Mouse (Mus musculus) erythroid progenitor cell, adult 5-6 weeks (primary cell): ENCODE results near the gene Cadm2. TPM values are rescaled to one million over a fixed set of nuclear protein-coding genes. Genes with fewer than 3 reads are reported as not detected.

Experiments used
- ATAC-seq: replicated peaks from 2 replicates; pipeline ENCODE4 v1.8.0; 2016; ENCODE audit warnings: moderate number of reproducible peaks, mild to moderate bottlenecking, moderate TSS enrichment, inconsistent platforms; ENCODE audit not compliant: poor library complexity, low FRiP score, severe bottlenecking
- total RNA-seq, 2 experiments: library from RNA; stranded (forward) in 1 of 2; stranded (reverse) in 1 of 2; fragments of 150-400 nt in 1 of 2; fragments of 186-747, 209-891 nt in 1 of 2; gene quantifications; 2 replicates each; pipeline versions ENCODE4 v1.2.3 to v1.2.4; 2015 to 2017; ENCODE audit warnings: low replicate concordance in 2 of 2

The Cadm2 gene
- total RNA-seq, 2 experiments from 2014 or later: not detected

DNA sequence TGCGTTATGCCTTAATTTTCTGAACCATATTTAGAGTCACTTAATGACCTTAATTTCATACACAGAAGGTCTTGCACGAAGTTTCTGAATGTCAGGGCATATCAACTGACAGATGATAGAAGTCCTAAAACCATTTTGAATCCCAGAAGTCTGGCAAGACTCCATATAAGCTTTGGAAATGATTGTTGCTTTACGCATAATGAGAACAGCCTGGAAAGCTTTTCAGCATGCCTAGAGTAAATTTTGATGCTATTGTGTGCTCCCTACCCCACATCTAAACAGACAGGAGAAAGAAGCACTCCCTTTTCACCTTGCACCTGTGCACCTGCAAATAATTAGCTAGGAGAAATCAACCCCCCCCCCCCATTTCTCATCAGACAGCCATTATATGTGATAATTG lies 102.4 kb downstream of the Cadm2 start:
- no peak for ATAC-seq

DNA sequence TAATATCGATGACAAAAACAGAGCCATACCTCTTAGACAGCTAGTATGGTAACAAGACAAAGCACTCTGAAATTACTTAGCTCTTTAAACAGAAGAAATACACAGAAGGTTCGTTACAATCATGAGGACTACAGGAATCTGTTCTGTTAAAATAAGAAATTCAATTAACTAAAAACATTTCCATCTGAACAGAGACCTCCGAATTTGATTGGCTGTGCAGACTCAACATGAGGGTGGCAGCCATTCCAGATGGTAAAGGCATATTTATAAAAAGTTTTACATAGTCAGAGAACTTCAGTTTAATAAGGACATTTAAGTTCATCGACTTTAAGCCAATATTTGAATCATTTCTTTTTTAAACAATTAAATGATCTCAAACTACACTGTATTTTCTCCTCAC lies 105.2 kb downstream of the Cadm2 start:
- no peak for ATAC-seq

DNA sequence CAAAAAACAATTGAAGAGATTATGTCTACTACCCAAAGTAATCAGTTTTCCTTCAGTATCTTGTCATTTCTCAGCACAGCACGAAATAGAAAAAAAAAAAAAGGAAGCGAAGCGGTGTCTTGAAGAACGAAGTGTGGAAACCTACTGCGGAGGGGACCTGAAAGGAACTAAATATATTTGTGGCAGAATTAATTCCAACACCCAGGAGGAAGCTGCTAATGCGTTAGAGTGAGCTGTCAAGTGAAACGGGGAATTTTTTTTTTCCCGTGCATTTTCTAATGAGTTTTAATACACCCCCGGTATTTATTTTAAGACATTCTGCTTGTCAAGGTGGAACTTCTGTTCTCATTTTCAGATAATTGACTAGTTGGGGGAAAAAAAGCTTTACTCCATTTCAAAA lies 111.6 kb downstream of the Cadm2 start:
- ATAC-seq: no peak

DNA sequence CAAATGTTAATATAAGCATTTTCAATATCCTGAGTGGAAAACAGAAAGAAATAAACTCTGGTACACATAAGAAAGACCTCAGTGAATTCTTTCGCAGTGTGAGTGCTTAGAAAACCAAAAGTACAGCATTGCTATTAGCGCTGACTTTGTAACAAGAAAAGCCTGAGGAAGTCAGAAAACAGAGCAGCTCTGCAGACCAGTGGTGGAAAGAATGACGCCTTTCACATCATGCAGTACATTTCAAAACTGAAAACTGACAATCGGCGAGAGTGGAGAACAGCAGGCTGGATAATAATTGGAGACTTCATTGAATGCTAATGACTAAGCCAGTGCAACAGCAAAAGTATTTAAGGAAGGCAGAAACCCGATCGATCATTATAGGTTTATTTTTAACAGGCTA lies 138.2 kb downstream of the Cadm2 start:
- ATAC-seq: no peak

DNA sequence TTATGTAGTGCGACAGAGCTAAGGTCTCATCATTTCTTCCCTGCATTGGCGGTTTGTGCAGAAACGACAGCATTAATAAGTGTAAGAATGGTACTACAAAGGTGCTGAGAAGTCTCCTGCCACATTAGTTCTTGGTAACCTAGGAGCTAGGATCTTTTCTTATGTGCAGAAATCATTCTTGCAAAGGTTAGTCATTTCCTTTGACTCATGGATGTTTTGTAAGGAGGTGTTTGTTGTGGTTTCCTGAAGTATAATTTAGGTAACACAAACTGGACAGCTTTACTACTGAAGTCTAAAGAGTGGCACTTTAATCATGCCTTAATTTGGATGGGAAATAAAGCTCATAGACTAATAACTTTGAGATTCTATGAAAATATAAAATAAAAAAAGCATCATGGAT lies 153.7 kb downstream of the Cadm2 start:
- ATAC-seq: no peak

DNA sequence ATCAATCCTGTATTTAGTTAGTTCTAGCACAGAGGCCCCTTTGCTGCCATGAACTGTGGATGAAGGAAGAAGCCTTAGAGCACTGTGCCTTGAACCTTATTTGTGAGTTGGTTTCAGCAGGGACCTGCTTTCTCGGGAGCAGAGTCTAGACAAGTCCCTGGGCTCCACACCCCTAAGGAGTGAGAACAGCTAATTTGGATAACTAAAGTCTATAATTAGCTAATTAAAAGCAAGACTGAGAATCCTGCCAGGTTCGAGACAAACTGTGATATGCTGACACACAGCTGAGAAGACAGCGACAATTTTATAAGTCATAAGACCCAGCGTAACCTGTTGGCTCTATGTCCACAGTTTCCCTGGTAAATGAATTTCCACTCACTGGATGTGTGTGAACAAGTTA lies 184.4 kb downstream of the Cadm2 start:
- no peak for ATAC-seq

DNA sequence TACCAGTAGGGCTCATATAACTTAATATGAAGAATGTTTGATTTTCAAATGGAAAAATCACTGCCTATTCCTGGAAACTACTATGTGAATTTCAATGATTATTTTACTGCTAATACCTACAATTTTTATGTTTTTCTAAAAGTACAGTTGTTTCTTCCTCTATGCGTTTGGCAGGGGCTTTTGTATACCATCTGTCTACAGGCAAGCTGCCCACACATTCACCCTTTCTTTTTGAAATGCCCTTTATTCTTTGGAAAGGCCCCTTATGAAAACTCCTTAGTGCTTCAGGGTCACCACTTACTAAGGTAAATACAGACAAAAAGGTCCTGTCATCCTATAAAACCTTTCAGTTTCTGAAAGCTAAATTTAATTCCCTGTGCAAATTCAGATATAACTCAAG lies 195.3 kb downstream of the Cadm2 start:
- ATAC-seq: no peak

DNA sequence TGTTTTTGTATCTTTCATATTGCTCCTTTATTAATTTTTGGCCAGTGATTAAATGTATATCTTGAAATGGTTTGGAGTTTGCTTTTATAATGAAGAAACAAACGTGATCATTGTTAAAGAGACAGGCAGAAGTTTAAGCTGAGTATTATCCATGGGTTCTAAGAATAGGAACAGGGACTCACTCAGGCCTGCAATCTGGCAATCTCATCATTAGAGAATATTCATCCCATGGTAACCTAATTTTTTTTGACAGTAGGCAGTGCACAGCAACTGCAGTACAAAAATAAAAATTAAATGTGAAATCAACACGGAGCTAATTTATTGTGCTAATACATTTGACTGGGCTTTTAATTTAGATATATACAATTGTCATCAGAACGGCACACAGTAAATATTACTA lies 209.8 kb downstream of the Cadm2 start:
- ATAC-seq: no peak

DNA sequence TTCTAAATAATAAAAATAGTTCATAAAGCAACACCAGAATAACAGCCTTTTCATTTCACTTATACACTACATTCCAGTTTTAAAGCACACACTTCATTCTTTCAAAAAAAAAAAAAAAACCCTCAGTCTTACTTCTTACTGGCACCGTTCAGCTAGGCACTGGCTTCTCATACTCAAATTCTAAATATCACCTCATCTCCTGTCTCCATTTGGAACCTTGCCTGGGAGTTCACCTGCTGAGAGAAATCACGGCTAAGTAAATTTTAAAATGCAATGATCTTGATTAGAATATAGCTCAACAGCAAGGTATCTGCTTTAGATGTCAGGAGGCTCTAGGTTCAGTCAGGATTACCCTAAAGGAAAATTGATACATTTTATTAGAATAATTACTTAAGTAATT lies 210.2 kb downstream of the Cadm2 start:
- ATAC-seq: no peak

DNA sequence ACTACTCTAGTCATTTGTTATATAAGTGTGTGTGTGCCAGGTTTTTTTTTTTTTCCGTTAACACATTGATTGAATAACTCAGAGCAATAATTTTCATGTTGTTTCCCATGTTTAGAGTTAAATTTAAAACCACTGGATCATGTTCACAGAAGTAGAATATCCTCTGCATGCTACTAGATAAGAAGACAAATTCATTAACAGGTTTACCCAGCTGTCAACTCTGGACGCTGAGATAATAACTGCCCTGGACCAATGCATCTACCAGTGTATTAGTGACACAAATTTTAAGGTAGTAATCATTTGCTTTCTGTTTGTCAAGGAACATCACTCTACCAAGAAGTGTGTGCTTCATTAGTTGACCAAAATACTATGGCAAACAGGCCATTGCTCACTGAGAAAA lies 253.0 kb downstream of the Cadm2 start:
- ATAC-seq: no peak

DNA sequence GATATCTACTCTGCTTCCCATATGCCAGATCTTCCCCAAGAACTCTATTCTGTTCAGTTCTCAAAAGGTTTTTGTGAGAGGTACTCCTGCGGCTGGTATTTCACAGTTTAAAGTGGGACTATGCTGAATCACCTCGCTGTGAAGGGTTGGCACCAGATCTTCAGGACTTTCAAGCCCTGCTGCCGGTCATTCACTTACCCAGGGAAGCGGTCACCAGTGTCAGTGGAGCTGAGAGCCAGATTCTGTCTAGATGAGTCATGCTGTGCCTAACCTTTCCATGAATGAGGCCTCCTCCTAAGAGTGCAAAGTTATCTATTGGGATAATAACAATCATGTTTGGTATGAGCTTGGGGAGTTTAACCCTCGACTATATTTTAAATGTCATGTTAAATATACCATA lies 272.7 kb downstream of the Cadm2 start:
- no peak for ATAC-seq

DNA sequence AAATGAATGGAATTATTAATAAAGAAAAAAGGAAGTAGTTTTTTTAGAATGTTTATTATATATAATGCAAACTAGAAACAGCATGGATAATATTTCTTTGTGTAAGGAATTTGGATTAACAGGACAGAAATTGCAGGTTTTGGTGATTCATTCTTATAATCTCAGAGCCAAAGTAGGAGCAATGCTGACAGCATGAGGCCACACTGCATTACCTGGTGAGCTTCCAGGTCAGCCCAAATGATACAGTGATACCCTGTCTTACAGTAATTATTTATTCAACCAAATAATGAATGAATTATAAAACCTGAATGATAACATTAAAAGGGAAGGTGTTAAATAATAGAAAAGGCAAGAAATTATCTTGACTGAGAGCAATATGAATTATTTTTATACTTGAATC lies 273.1 kb downstream of the Cadm2 start:
- ATAC-seq: no peak

DNA sequence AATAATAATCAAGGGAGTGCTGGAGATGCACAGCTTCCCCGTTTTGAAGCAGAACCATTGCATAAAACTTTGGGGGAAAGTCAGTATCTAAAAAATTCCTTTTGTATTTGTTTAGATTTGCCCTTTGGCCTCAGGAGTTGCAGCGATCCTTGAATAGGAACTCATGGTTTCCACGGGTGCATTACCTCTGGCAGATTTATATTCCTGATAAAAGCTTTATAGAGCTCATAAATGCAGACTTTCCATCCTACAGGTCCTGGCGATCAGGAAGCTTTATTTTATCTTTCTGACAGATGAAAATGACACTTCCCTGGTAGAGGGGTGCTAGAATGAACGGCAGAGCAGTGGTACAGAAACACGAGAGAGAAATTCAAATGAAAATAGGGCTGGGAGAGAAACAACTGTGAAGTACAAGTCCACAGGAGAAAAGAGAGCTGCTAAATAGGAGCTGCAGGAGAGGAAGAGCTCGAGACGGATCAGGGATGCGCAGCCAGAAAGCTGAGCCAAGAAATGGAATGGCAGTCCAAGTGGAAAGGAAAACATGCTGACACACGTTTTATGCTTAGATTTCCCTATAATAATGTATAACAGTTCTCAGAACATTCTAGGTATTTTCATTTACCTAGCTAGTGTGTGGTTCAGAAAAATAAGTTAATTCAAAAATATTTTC lies 274.0 kb downstream of the Cadm2 start:
- no peak for ATAC-seq

DNA sequence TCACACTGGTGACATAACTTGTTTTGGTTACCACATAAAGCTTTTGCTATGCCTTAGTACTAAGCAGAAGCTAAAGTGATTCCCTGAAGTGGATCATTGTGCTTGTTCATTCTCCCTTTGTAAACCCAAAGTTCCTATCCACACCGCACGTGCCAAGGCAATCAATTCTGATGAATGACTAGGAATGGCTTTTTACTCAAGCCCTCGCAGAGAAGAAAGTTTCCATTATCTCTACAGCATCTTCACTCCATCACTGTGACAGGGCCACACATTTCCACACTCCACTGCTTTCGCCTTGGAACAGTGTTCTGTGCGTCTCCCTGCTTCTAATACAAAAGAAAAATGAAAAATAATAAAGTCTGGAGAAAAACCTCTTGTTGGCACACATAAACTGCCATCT lies 276.5 kb downstream of the Cadm2 start:
- ATAC-seq: no peak

DNA sequence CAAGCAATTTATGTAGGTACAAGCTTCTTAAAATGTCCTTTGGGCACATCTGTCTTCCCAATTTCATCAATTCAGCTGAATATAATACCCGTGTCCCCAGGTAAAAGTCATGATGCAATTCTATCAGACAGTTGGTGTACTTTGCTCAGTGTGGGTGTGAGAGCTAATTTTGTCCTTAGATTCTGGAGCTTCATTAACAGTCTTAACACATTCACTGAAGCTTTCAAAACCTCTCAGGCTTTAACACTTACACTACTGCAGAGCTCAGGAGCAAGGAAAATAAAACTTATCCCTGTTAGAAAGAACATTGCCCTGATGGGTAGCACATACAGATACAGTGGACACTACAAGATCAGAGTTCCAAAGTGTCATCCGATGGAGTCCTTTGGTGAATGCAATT lies 309.7 kb downstream of the Cadm2 start:
- no peak for ATAC-seq

DNA sequence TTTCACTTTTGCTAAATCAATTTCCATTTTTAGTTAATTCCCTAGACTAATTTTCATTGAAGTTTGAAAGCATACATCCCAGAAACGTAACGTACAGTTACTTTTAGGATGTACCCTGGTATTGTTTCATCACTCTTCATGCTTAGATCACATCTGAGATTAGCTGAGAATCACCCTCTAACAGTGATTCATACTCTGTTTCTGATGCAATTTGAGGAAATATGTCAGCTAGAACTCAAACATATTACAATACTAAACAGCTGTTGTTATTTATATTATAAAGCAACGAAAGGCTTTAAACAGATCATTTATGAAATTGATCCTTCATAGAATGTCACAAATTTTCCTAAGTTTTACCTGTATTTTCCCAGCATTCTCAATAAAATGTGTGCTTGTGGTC lies 336.0 kb downstream of the Cadm2 start:
- ATAC-seq: no peak

DNA sequence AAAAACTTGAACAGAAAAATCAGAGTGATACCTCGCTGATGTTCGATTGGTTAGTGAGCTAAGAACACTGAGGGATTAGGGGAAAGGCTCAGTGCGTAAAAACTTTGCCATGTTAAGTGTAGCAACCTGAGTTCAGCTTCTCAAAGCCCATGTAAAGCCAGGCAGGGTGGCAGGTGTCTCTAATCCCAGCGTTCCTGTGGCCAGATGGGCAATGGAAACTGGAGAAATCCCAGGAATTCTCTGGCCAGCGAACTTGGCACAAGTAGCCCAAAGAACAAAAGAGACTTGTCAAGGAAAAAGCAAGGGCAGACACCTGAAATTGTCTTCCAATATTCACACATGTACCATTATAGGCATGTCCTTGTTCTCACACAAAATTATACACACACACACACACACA lies 377.1 kb downstream of the Cadm2 start:
- ATAC-seq: no peak

DNA sequence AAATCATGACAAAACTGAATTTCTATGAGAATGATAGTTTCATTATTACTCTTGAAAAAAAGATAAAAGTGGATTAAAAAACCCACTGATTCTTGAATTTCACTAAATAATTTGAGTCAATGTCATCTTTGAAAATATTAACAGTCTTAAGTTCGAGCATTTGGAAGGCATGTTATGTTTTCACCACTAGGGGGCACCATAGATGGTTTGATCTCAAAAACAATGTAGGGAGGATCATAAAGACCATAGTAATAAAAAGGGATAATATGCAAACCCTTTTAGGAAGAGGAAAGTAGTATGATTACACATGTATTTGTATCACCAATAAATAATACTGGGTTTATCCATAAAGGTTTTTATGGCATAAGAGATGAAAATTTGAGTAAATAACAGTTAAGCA lies 385.8 kb downstream of the Cadm2 start:
- no peak for ATAC-seq

DNA sequence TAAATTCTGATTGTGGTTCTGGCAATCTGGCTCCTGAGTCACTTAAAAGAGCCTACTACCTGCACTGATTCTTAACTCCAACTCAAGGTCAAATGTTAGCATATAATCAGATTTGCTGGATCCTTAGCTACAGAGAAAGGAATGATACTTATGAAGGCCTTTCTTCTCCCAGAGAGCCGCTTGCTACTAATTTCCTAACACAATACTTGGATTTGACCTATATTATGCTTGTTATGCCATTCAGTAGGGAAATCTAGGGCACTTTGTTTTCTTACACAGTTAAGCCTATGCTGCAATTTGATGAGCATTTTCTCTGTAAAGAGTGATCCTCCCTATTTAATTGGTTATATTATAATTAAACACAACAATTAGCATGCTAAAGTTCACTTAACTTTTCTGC lies 394.0 kb downstream of the Cadm2 start:
- no peak for ATAC-seq

DNA sequence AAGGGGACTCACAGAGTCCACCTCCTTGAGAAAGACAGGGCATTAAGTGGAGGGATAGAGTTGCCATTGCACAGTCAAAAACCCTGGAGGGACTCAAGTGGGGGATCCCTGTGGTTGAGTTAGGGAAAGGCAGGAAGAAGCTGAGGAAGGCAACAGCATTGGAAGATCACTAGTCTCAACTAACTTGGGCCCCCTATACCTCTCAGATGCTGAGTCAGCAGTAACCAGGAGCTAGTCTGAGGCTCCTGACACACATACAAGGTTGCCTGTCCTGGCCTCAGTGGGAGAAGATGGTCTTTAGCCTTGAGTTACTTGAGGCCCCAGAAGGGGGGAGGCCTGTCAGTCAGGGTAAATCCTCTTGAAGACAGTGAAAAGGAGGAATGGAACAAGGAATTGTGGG lies 417.4 kb downstream of the Cadm2 start:
- ATAC-seq: no peak

DNA sequence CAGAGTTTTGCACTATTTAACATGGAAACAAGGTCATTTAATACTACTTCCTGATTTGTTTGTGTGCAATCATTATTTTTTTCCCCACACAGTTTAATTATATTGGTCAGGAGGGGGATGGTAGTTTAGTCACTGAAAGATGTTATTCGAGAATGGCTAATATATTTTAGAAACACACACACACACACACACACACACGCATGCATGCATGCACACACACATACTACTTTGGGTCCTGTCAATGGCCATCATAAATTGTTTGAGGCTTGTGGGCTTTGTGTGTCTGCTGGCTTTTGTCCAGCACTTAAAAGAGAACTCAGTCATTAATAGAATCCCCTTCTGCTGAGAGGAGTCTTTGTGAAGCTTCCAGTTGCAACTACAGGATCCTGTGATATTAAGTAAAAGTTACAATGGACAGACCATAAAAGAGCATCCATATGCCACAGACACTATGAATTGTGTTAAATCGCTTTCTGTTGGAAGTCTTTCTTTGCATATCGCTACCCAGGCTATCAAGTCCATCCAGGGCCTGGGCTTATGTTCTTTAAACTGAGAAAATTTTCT lies 427.8 kb downstream of the Cadm2 start:
- no peak for ATAC-seq

DNA sequence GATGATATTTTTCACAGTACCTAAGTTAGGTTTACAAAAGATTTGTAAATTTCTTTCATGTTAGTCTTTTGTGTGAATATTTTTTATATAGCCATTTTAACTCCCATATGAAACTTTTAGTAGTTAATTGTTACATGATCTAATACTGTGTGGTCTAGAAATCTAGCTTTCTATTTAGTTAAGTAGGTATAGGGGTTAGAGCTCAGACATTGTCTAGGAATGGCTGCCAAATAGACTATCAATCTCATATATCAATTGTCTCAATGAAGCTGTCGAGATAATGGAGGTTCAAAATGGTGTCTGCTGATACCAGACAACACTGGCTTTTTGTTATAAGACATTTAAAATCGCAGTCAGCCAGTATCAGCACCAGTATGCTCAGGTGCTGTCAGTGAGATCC lies 428.3 kb downstream of the Cadm2 start:
- no peak for ATAC-seq
